Mouse (Mus musculus) splenic B cell, adult 2 months (primary cell): ENCODE data around the gene Daglb.

ENCODE experiments used
- DNase-seq: peaks from one replicate; pipeline ENCODE4 v3.0.0-alpha.2; 2011; ENCODE audit warnings: low read depth, low spot score
- H3K27me3 ChIP-seq: 2 replicates; pipeline ENCODE4 v1.6.1; 2012; ENCODE audit warnings: mild to moderate bottlenecking, low read length, moderate library complexity, mixed read lengths; ENCODE audit not compliant: control insufficient read depth, poor library complexity, insufficient read depth, severe bottlenecking
- H3K36me3 ChIP-seq: 2 replicates; pipeline ENCODE4 v1.6.1; 2012; ENCODE audit warnings: mild to moderate bottlenecking, low read length, moderate library complexity, mixed read lengths; ENCODE audit not compliant: control insufficient read depth, poor library complexity, insufficient read depth, severe bottlenecking

Daglb gene

DNA sequence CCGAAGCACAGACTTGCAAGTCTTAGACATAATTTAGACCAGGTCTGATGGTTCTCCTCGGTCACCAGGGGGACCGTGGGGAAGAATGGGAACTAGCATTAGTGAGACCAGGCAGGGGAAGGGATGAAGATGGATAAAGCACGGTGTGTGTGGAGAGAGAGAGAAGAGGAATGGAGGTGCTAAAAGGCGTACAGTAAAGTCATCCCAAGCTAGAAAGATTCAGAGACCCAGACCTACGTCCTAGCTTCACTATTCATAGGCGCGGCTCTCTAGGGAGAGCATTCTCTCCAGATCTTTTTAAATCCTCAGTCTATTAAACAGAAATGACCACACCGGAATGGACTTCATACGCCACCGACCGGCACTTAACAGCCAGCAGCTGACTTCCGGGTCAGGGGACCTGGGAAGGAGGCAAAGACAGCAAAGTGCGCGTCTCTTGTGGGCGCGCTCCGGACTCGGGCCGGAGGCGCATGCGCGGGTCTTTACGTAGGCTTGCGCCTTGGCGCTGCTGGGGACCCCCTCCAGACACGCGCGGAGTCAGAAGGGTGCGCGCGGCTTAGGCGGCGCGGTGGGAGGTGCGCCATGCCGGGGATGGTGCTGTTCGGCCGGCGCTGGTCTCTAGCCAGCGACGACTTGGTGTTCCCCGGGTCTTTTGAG lies at the start of gene Daglb:
Gene Daglb (plus strand): TSS at position 485 of the 657 bp plus-strand sequence.
- peak; percentile 93 for DNase-seq
- Histone ChIP-seq H3K36me3 (no peaks in the 10 kb centered on the region; the same call in 1 of the 2 replicates), H3K27me3 (no peaks in the 10 kb centered on the region)

GRCm38 (mm10) chr5:143421484-143421883 lies 42.9 kb upstream of the Daglb start:
- DNase-seq: no peak
- peaks cover 20% of the 10 kb centered on the region for H3K36me3 ChIP-seq
- no peaks in the 10 kb centered on the region for H3K27me3 ChIP-seq

DNA sequence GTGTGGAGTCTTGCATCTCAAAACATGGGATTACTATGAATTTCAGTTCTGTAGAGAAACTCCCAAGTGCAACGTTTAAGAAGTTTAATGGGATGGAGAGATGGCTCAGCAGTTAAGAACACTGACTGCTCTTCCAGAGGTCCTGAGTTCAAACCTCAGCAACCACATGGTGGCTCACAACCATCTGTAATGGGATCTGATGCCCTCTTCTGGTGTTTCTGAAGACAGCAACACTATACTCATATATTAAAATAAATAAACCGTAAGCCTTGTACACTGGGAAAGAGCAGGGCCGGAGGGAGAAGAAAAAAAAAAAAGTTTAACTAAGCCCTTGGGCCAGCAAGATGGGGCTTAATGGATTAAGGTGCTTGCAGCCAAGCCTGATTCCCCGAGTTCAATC lies 41.4 kb upstream of the Daglb start:
- no peaks in the 10 kb centered on the region for H3K27me3 ChIP-seq
- no peak for DNase-seq
- H3K36me3 ChIP-seq: peaks cover 18% of the 10 kb centered on the region

DNA sequence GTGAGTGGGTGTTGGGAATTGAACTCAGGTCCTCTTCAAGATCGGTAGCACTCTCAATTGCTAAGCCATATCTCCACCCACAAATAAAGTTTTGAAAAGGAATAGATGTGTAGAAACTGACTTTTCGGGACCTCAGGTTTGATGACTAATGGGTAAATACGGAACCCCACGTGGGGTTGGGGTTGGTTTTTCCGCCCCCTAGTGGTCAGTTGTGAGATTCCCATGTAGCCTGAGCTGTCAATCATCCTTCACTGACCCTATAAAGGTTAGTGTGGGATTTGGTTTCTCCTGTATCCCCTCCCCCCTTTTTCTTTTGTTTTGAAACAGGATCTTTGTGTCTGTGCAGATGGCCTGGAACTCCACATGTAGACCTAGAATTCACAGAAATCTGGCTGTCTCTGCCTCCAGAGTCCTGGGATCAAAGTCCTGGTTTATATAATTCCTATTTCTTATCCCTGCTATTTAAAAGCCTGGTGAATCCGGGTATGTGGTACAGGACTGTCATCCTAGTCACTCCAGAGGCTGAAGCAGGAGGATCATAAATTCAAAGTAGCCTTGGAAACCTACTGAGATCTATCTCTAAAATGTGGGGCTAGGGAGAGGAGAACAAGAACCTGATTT lies 40.4 kb upstream of the Daglb start:
- DNase-seq: peak; percentile 82
- Histone ChIP-seq H3K27me3 (no peaks in the 10 kb centered on the region), H3K36me3 (peaks cover 16% of the 10 kb centered on the region)

DNA sequence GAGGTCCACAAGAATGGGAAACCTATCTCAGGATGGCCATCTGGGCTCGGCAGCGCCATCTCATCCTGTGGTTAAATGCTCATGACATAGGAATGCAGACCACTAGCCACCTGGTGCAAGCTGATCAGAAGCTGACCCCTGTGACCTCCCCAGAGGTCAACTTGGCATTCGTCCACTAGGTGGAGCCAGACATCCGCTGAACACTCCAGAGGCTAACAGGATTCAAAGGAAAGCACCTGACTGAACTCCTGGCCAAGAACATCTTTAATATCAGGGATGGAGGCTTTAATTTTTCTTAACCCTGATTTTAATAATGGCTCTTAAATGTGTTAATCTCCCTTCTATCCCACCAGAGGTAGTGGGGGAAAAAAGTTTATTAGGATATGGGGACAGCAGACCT lies 30.0 kb upstream of the Daglb start:
- peak; percentile 87 for DNase-seq
- Histone ChIP-seq H3K36me3 (no peaks in the 10 kb centered on the region), H3K27me3 (no peaks in the 10 kb centered on the region)

DNA sequence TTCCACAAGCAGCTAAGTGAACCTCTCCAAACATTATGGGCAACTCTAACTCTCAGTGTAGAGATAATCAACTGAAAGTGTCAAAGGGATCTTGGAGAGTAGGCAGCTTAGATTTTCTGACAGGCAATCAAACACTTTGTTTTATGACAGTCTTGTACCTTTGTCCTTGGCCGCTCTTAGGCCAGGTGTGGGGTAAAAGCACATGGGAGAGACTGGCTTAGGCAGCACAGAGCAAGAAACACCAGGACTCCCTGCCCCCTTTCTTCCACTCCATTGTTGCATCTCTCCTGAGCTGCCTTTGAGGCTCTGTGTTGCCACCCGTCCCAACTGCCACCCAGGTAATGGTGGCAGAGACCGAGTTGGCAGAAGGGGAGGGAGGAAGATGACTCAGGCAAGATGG lies 23.1 kb upstream of the Daglb start:
- Histone ChIP-seq H3K36me3 (no peaks in the 10 kb centered on the region), H3K27me3 (no peaks in the 10 kb centered on the region)
- DNase-seq: no peak

- no peaks in the 10 kb centered on the region for H3K36me3 ChIP-seq
- DNase-seq: peak; percentile 12
- H3K27me3 ChIP-seq: no peaks in the 10 kb centered on the region
These were observed 22.6 kb upstream of the Daglb start for GRCm38 (mm10) chr5:143441753-143442152.

DNA sequence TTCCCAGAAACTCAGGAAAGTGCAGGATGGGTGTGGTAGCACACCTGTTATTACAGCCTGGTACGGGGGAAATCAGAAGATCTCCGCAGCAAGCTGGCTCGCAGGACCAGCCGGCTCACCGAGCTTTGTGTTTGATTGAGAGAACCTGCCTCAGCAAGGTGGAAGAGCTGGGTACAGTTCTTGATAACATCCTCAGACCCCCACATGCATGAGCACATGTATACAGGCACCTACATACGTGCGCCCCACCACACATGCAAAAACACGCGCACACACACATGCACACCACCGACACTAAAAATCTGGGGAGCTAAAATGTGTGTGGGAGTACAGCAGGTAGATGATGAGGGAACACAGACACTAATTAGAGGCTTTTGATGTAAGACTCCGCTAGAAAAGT lies 713 bp upstream of the Daglb start:
- DNase-seq: no peak
- H3K27me3 ChIP-seq: no peaks in the 10 kb centered on the region
- H3K36me3 ChIP-seq: no peaks in the 10 kb centered on the region; the same call in 1 of the 2 replicates

DNA sequence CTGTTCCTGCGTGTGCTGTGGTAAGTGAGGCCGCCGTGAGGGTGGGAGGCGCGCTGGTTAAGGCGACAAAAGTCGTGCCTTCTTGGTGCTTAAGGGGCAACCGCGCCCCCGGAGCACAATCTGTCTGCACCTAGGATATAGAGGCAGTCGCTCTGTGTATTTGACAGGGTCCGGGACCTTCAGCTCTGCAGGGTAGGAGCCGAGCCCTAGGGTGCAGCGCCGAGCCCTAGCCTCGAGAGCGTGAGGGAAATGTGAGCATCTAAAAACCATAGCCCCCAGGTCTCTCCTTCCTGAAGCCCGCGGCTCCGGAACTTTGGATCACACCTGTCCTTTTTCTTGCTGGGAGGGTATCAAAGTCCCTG lies 354 bp downstream of the Daglb start:
- no peaks in the 10 kb centered on the region for H3K27me3 ChIP-seq
- DNase-seq: no peak
- no peaks in the 10 kb centered on the region; the same call in 1 of the 2 replicates for H3K36me3 ChIP-seq

GRCm38 (mm10) chr5:143465156-143466085 lies 1.0 kb downstream of the Daglb start:
- H3K36me3 ChIP-seq: no peaks in the 10 kb centered on the region; the same call in 1 of the 2 replicates
- DNase-seq: no peak
- H3K27me3 ChIP-seq: no peaks in the 10 kb centered on the region

DNA sequence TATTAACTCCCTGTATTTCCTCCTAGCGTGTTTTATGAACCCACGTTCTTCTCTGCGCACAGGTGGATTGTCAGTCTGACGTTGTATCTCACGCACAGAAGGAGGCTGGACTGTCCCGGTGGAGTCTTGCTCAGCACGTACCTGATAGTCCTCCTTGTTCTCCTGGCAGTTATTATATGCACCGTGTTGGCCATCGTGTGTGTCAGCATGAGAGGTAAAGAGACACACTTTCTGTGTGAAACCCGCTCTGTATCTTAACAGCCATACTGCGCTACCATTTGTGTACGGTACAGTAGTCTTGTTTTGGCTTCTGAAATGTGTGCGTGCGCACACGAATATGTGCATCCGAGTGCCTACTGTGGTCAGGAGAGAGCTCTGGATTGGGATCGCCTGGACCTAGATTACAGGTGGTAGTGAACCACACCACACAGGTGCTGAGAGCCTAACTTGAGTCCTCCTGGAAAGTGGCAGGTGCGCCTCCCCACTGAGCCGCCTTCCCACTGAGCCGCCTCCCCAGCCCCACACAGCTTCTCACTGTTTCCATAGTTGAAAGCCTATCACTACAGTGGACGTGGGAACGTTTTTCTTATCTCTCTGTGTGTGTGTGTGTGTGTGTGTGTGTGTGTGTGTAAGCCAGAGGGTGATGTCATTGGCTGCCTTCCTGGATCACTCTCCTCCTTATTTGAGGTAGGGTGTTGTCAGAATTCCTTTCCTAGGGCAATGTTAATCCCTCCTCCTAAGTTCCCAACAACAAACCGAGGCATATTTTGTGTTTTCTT lies 2.7 kb downstream of the Daglb start:
- H3K27me3 ChIP-seq: no peaks in the 10 kb centered on the region
- no peaks in the 10 kb centered on the region; the same call in 1 of the 2 replicates for H3K36me3 ChIP-seq
- DNase-seq: no peak

DNA sequence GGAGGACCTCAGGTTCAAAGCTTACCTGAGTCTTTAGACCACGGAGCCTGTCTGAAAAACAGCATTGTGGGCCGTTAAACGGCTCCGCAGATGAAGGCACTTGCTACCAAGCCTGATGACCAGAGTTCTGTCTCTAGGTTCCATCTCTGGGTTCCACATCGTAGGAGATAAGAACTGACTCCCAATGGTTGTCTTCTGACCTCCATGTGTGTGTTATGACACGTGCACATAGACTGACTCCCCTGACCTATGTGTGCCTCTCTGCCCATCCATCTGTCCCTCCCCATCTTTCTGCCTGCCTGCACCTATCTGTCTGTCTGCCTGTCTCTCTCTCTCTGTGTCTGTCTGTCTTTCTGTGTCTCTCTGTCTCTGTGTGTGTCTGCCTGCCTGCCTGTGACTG lies 3.5 kb downstream of the Daglb start:
- no peak for DNase-seq
- H3K36me3 ChIP-seq: no peaks in the 10 kb centered on the region; the same call in 1 of the 2 replicates
- no peaks in the 10 kb centered on the region for H3K27me3 ChIP-seq

DNA sequence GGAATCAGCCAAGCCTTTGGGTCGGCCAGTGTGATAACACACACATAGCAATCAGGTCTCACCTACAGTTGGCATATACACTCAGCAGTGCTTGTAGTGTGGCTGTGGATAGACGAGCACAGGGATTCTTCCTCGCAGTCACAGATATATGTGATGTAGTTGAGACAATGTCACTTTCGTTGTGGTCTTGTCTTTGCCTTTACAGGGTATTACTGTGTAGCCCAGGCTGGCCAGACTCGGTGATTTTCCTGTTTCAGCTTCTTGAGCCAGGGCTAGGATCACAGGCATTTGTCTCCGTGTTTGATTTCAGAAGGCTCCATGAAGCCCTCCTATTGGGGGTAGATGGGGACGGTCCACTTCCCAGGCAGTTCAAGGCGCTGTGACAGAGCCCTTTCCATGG lies 5.2 kb downstream of the Daglb start:
- Histone ChIP-seq H3K27me3 (no peaks in the 10 kb centered on the region), H3K36me3 (peaks cover under 1% of the 10 kb centered on the region; the same call in 1 of the 2 replicates)
- DNase-seq: no peak

- Histone ChIP-seq H3K27me3 (no peaks in the 10 kb centered on the region), H3K36me3 (peaks cover 5% of the 10 kb centered on the region)
- DNase-seq: peak; percentile 83
These were observed 6.2 kb downstream of the Daglb start for GRCm38 (mm10) chr5:143470421-143471164.
